Mouse (Mus musculus) liver, postnatal 0 days (tissue): ENCODE results near the gene Dach1. TPM values are rescaled to one million over a fixed set of nuclear protein-coding genes. Genes with fewer than 3 reads are reported as not detected.

Experiments used
- ATAC-seq: fragments of 200-750 bp; cut with Nextera tagmentation; 2 replicates; pipeline ENCODE4 v1.8.0; 2017; ENCODE audit warnings: mild to moderate bottlenecking, moderate library complexity
- DNase-seq: peaks from one replicate; pipeline ENCODE4 v3.0.0-alpha.2; 2016
- H3K27ac ChIP-seq: fragments of 300-500 bp; sonication (generic); 2 replicates; pipeline ENCODE4 v1.5.1; 2014; ENCODE audit warnings: antibody characterized with exemption, moderate library complexity, mild to moderate bottlenecking, low read depth
- H3K27me3 ChIP-seq: fragments of 300-500 bp; sonication (generic); 2 replicates; pipeline ENCODE4 v1.6.1; 2014; ENCODE audit warnings: low read length, control low read depth, mixed read lengths; ENCODE audit not compliant: insufficient read depth
- H3K36me3 ChIP-seq: fragments of 300-500 bp; sonication (generic); replicated peaks from 2 replicates; pipeline ENCODE4 v1.6.1; 2014; ENCODE audit warnings: mild to moderate bottlenecking, control low read depth, low read length, moderate library complexity, mixed read lengths; ENCODE audit not compliant: insufficient read depth
- H3K4me1 ChIP-seq: fragments of 300-500 bp; sonication (generic); 2 replicates; pipeline ENCODE4 v1.6.1; 2014; ENCODE audit warnings: antibody characterized with exemption, mild to moderate bottlenecking, control low read depth; ENCODE audit not compliant: insufficient read depth
- H3K4me2 ChIP-seq: fragments of 300-500 bp; sonication (generic); 2 replicates; pipeline ENCODE4 v1.6.1; 2014; ENCODE audit warnings: low read depth, mild to moderate bottlenecking, low read length, moderate library complexity, mixed read lengths
- H3K4me3 ChIP-seq: fragments of 300-500 bp; sonication (generic); 2 replicates; pipeline ENCODE4 v1.5.1; 2014; ENCODE audit warnings: low read depth, low read length
- H3K9ac ChIP-seq: fragments of 300-500 bp; sonication (generic); replicated peaks from 2 replicates; pipeline ENCODE4 v1.6.1; 2014; ENCODE audit warnings: mild to moderate bottlenecking, moderate library complexity
- H3K9me3 ChIP-seq: fragments of 300-500 bp; sonication (generic); 2 replicates; pipeline ENCODE4 v1.6.1; 2016; ENCODE audit warnings: mild to moderate bottlenecking, control low read depth, low read length, mixed read lengths
- CTCF ChIP-seq: sonication (generic); IDR thresholded peaks from 2 replicates; pipeline ENCODE4 v1.5.1; 2016; ENCODE audit warnings: antibody characterized with exemption, low read depth
- EP300 ChIP-seq: IDR thresholded peaks from 2 replicates; pipeline ENCODE4 v1.6.1; 2016; ENCODE audit warnings: antibody characterized with exemption, low read depth, mild to moderate bottlenecking
- WGBS: fragments of 180-500 bp; shearing (Covaris S2); extraction: QIAGEN DNeasy Blood & Tissue Kit; methylation state at CpG from one replicate; pipeline ENCODE4 v1.1.7; 2014; ENCODE audit not compliant: insufficient replicate concordance; 5-methylcytosine and 5-hydroxymethylcytosine counted together
- polyA plus RNA-seq: library from polyadenylated mRNA; unstranded; fragments of >200 nt; fragmentation: Nextera tagmentation; extraction: Ambion mirVana; gene quantifications from 2 replicates; pipeline ENCODE4 v1.2.1, GENCODE M21; 2015

Gene Dach1
- polyA plus RNA-seq, 1 experiment from 2014 or later = 0.39 TPM

- DNase-seq = no peak
- no peak overlapping the region for H3K27ac ChIP-seq
- no peak overlapping the region for H3K4me2 ChIP-seq
- 69% methylated on average over 7 of the region's 7 CpGs for WGBS
- TF ChIP-seq CTCF (no peak), EP300 (no peak)
- H3K4me1 ChIP-seq = no peaks in the 10 kb centered on the region
- H3K9me3 ChIP-seq = no peaks in the 10 kb centered on the region
- H3K36me3 ChIP-seq = no peaks in the 10 kb centered on the region
- no peak overlapping the region for H3K4me3 ChIP-seq
- no peak overlapping the region for H3K9ac ChIP-seq
- no peak for ATAC-seq
- H3K27me3 ChIP-seq = no peaks in the 10 kb centered on the region
These were observed 354.9 kb downstream of the Dach1 start for GRCm38 (mm10) chr14:97814555-97815175.

- Histone ChIP-seq H3K27me3 (no peaks in the 10 kb centered on the region), H3K36me3 (no peaks in the 10 kb centered on the region), H3K9ac (no peak overlapping the region), H3K4me2 (no peak overlapping the region), H3K4me3 (no peak overlapping the region), H3K4me1 (no peaks in the 10 kb centered on the region), H3K9me3 (no peaks in the 10 kb centered on the region), H3K27ac (no peak overlapping the region)
- DNase-seq (no peak), ATAC-seq (no peak)
- 82% methylated on average over 11 of the region's 11 CpGs for WGBS
- TF ChIP-seq EP300 (no peak), CTCF (no peak)
These were observed 356.0 kb downstream of the Dach1 start for GRCm38 (mm10) chr14:97813557-97813956.

GRCm38 (mm10) chr14:97795385-97795952 lies 374.1 kb downstream of the Dach1 start:
- no peak for ATAC-seq
- WGBS = 76% methylated on average over 5 of the region's 5 CpGs
- DNase-seq = no peak
- H3K9me3 ChIP-seq = no peaks in the 10 kb centered on the region
- no peak overlapping the region for H3K27ac ChIP-seq
- H3K4me3 ChIP-seq = no peak overlapping the region
- no peaks in the 10 kb centered on the region for H3K27me3 ChIP-seq
- H3K4me2 ChIP-seq = no peak overlapping the region
- no peak overlapping the region for H3K9ac ChIP-seq
- H3K4me1 ChIP-seq = no peaks in the 10 kb centered on the region
- TF ChIP-seq EP300 (no peak), CTCF (no peak)
- no peaks in the 10 kb centered on the region for H3K36me3 ChIP-seq

- H3K9me3 ChIP-seq = peaks cover 6% of the 10 kb centered on the region
- H3K36me3 ChIP-seq = no peaks in the 10 kb centered on the region
- H3K4me3 ChIP-seq = no peak overlapping the region
- H3K27ac ChIP-seq = no peak overlapping the region
- TF ChIP-seq EP300 (no peak), CTCF (no peak)
- no peaks in the 10 kb centered on the region for H3K4me1 ChIP-seq
- no peak for ATAC-seq
- 56% methylated on average over 2 of the region's 2 CpGs for WGBS
- no peaks in the 10 kb centered on the region for H3K27me3 ChIP-seq
- no peak for DNase-seq
- H3K9ac ChIP-seq = no peak overlapping the region
- H3K4me2 ChIP-seq = no peak overlapping the region
These were observed 395.3 kb downstream of the Dach1 start for GRCm38 (mm10) chr14:97774135-97774767.

GRCm38 (mm10) chr14:97754400-97754799 lies 415.2 kb downstream of the Dach1 start:
- no peak overlapping the region for H3K4me2 ChIP-seq
- WGBS = 68% methylated on average over 4 of the region's 4 CpGs

GRCm38 (mm10) chr14:97753973-97754372 lies 415.6 kb downstream of the Dach1 start:
- H3K27ac ChIP-seq = no peak overlapping the region
- no peaks in the 10 kb centered on the region for H3K27me3 ChIP-seq
- ATAC-seq (no peak), DNase-seq (no peak)
- H3K4me2 ChIP-seq = no peak overlapping the region
- no peak overlapping the region for H3K4me3 ChIP-seq
- TF ChIP-seq CTCF (no peak), EP300 (no peak)
- H3K36me3 ChIP-seq = no peaks in the 10 kb centered on the region
- H3K4me1 ChIP-seq = no peaks in the 10 kb centered on the region
- H3K9ac ChIP-seq = no peak overlapping the region
- H3K9me3 ChIP-seq = no peaks in the 10 kb centered on the region
- WGBS = 82% methylated on average over 2 of the region's 2 CpGs

More at GRCm38 (mm10) chr14:97754400-97754799, 415.2 kb downstream of the Dach1 start:
- Histone ChIP-seq H3K27me3 (no peaks in the 10 kb centered on the region), H3K36me3 (no peaks in the 10 kb centered on the region), H3K9ac (no peak overlapping the region), H3K4me3 (no peak overlapping the region), H3K27ac (no peak overlapping the region), H3K9me3 (no peaks in the 10 kb centered on the region), H3K4me1 (no peaks in the 10 kb centered on the region)
- TF ChIP-seq CTCF (no peak), EP300 (no peak)
- ATAC-seq (no peak), DNase-seq (no peak)
